Mouse (Mus musculus): ENCODE data around the gene Pawr. TPM values are rescaled to one million over a fixed set of nuclear protein-coding genes. Genes with fewer than 3 reads are reported as not detected.
A peak's percentile ranks its signal among the peaks of the same experiment; 100 is the strongest.

The Pawr gene
- polyA plus RNA-seq, 1 experiment from 2014 or later: 7.6 TPM

DNA sequence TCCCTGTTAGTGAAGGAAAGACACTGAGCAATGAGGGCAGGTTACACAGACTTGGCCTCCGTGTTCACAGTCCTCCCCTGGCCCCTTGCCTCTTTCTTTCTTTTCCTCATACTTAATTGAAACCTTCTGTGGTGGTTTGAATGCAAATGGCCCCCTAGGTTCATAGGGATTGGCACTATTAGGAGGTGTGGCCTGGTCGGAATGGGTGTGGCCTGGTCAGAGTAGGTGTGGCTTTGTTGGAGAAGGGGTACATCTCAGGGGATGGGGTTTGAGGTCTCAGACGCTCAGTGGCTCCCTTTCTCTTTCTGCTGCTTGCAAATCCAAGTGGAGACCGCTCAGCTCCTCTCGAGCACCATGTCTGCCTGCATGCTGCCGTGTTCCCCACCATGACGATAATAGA lies 37.2 kb upstream of the Pawr start:
- H3K27ac ChIP-seq (replicated peaks): no peak overlapping the region; the same call in 1 of the 2 replicates
- DNase-seq (ENCODE audit: low spot score): no peak
- WGBS: 83% methylated on average over 7 of the region's 7 CpGs
- H3K36me3 ChIP-seq (replicated peaks): no peaks in the 10 kb centered on the region
- H3K9me3 ChIP-seq: no peaks in the 10 kb centered on the region
- 0 out of 2 replicates have a peak, but pooled peaks cover 3% of the 10 kb centered on the region for H3K4me1 ChIP-seq
- H3K27me3 ChIP-seq (replicated peaks; ENCODE audit: low read depth, poor library complexity, severe bottlenecking): no peaks in the 10 kb centered on the region
- H3K4me3 ChIP-seq: no peak overlapping the region

GRCm38 (mm10) chr10:108296446-108296845 lies 35.5 kb upstream of the Pawr start:
- Histone ChIP-seq H3K4me1 (0 out of 2 replicates have a peak, but pooled peaks cover 3% of the 10 kb centered on the region), H3K27ac (replicated peaks) (no peak overlapping the region), H3K27me3 (replicated peaks; ENCODE audit: low read depth, poor library complexity, severe bottlenecking) (no peaks in the 10 kb centered on the region), H3K4me3 (no peak overlapping the region), H3K36me3 (replicated peaks) (no peaks in the 10 kb centered on the region), H3K9me3 (no peaks in the 10 kb centered on the region)
- 90% methylated on average over 7 of the region's 7 CpGs for WGBS
- no peak for DNase-seq (ENCODE audit: low spot score)

GRCm38 (mm10) chr10:108298261-108298660 lies 33.7 kb upstream of the Pawr start:
- Histone ChIP-seq H3K36me3 (replicated peaks) (no peaks in the 10 kb centered on the region), H3K4me1 (0 out of 2 replicates have a peak, but pooled peaks cover 3% of the 10 kb centered on the region), H3K27ac (replicated peaks) (no peak overlapping the region), H3K9me3 (no peaks in the 10 kb centered on the region), H3K27me3 (replicated peaks; ENCODE audit: low read depth, poor library complexity, severe bottlenecking) (no peaks in the 10 kb centered on the region), H3K4me3 (no peak overlapping the region)
- no peak for DNase-seq (ENCODE audit: low spot score)
- WGBS: 93% methylated on average over 13 of the region's 13 CpGs

DNA sequence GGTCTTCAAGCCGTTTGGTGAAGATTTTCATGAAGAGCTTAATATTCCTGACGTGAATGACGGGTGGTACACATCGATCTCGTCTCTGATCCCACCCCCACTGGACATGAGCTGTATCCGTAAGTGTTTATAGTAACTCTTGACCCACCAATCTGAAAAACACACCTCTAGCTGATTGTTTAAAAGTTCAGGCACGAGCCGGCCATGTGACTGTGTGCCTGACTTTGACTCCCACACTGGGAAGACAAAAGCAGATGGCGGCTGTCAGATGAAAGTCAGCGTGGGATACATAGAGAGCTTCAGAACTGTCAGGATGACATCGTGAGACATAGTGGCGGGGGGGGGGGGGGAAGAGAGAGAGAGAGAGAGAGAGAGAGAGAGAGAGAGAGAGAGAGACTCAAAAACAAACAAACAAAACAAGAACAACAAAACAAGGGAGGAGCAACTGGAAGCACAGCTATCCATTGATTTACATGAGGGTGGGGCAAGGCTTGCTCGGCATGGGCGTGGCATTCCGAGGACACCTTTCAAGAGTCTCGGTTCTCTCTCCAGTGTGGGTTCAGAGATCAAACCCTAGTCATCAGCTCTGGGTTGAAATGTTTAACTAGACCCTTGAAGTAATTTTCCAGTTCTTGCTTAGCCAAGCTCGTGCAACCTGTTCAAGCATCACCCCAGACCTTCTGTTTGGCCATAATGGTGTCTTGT lies 32.9 kb upstream of the Pawr start:
- Histone ChIP-seq H3K9me3 (no peaks in the 10 kb centered on the region), H3K36me3 (replicated peaks) (no peaks in the 10 kb centered on the region), H3K27me3 (replicated peaks; ENCODE audit: low read depth, poor library complexity, severe bottlenecking) (no peaks in the 10 kb centered on the region), H3K4me3 (no peak overlapping the region), H3K27ac (replicated peaks) (no peak overlapping the region), H3K4me1 (0 out of 2 replicates have a peak, but pooled peaks cover 3% of the 10 kb centered on the region)
- 87% methylated on average over 16 of the region's 17 CpGs for WGBS
- no peak for DNase-seq (ENCODE audit: low spot score)

- Histone ChIP-seq H3K4me3 (no peak overlapping the region), H3K9me3 (no peaks in the 10 kb centered on the region)
These were observed 32.1 kb upstream of the Pawr start for GRCm38 (mm10) chr10:108299828-108300227.

GRCm38 (mm10) chr10:108300843-108301242 lies 31.1 kb upstream of the Pawr start:
- Histone ChIP-seq H3K4me1 (no peaks in the 10 kb centered on the region), H3K36me3 (replicated peaks) (no peaks in the 10 kb centered on the region), H3K27me3 (replicated peaks; ENCODE audit: low read depth, poor library complexity, severe bottlenecking) (no peaks in the 10 kb centered on the region), H3K27ac (replicated peaks) (no peak overlapping the region), H3K9me3 (no peaks in the 10 kb centered on the region), H3K4me3 (no peak overlapping the region)
- WGBS: 13% methylated on average over 19 of the region's 19 CpGs
- peak; percentile 85 for DNase-seq (ENCODE audit: low spot score)

More at GRCm38 (mm10) chr10:108299828-108300227, 32.1 kb upstream of the Pawr start:
- DNase-seq (ENCODE audit: low spot score): no peak
- Histone ChIP-seq H3K27me3 (replicated peaks; ENCODE audit: low read depth, poor library complexity, severe bottlenecking) (no peaks in the 10 kb centered on the region), H3K4me1 (no peaks in the 10 kb centered on the region), H3K27ac (replicated peaks) (no peak overlapping the region), H3K36me3 (replicated peaks) (no peaks in the 10 kb centered on the region)
- WGBS: 80% methylated on average over 11 of the region's 11 CpGs

GRCm38 (mm10) chr10:108307772-108308171 lies 24.1 kb upstream of the Pawr start:
- Histone ChIP-seq H3K4me1 (no peaks in the 10 kb centered on the region), H3K9me3 (no peaks in the 10 kb centered on the region), H3K27ac (replicated peaks) (no peak overlapping the region), H3K4me3 (no peak overlapping the region), H3K27me3 (replicated peaks; ENCODE audit: low read depth, poor library complexity, severe bottlenecking) (no peaks in the 10 kb centered on the region), H3K36me3 (replicated peaks) (no peaks in the 10 kb centered on the region)
- WGBS: 69% methylated on average over 11 of the region's 11 CpGs
- no peak for DNase-seq (ENCODE audit: low spot score)

- H3K4me1 ChIP-seq: no peaks in the 10 kb centered on the region
- no peaks in the 10 kb centered on the region for H3K9me3 ChIP-seq
- H3K27me3 ChIP-seq (replicated peaks; ENCODE audit: low read depth, poor library complexity, severe bottlenecking): no peaks in the 10 kb centered on the region
- WGBS: 87% methylated on average over 5 of the region's 5 CpGs
- H3K36me3 ChIP-seq (replicated peaks): no peaks in the 10 kb centered on the region
- H3K27ac ChIP-seq (replicated peaks): no peak overlapping the region
- no peak for DNase-seq (ENCODE audit: low spot score)
- no peak overlapping the region for H3K4me3 ChIP-seq
These were observed 21.7 kb upstream of the Pawr start for GRCm38 (mm10) chr10:108310195-108310594.

GRCm38 (mm10) chr10:108311396-108311795 lies 20.5 kb upstream of the Pawr start:
- DNase-seq (ENCODE audit: low spot score): no peak
- Histone ChIP-seq H3K4me1 (no peaks in the 10 kb centered on the region), H3K4me3 (no peak overlapping the region), H3K9me3 (no peaks in the 10 kb centered on the region), H3K27ac (replicated peaks) (no peak overlapping the region), H3K27me3 (replicated peaks; ENCODE audit: low read depth, poor library complexity, severe bottlenecking) (no peaks in the 10 kb centered on the region), H3K36me3 (replicated peaks) (no peaks in the 10 kb centered on the region)
- WGBS: 91% methylated on average over 3 of the region's 3 CpGs

GRCm38 (mm10) chr10:108313845-108314244 lies 18.1 kb upstream of the Pawr start:
- 70% methylated on average over 6 of the region's 6 CpGs for WGBS
- Histone ChIP-seq H3K27me3 (replicated peaks; ENCODE audit: low read depth, poor library complexity, severe bottlenecking) (no peaks in the 10 kb centered on the region), H3K4me1 (no peaks in the 10 kb centered on the region), H3K9me3 (no peaks in the 10 kb centered on the region), H3K36me3 (replicated peaks) (no peaks in the 10 kb centered on the region), H3K27ac (replicated peaks) (no peak overlapping the region), H3K4me3 (no peak overlapping the region)
- no peak for DNase-seq (ENCODE audit: low spot score)

GRCm38 (mm10) chr10:108314396-108314795 lies 17.5 kb upstream of the Pawr start:
- no peak overlapping the region for H3K4me3 ChIP-seq
- no peak for DNase-seq (ENCODE audit: low spot score)
- no peak overlapping the region for H3K27ac ChIP-seq (replicated peaks)
- WGBS: 93% methylated on average over 8 of the region's 8 CpGs
- H3K36me3 ChIP-seq (replicated peaks): no peaks in the 10 kb centered on the region
- H3K9me3 ChIP-seq: no peaks in the 10 kb centered on the region
- no peaks in the 10 kb centered on the region for H3K4me1 ChIP-seq
- H3K27me3 ChIP-seq (replicated peaks; ENCODE audit: low read depth, poor library complexity, severe bottlenecking): no peaks in the 10 kb centered on the region

- no peaks in the 10 kb centered on the region for H3K36me3 ChIP-seq (replicated peaks)
- H3K4me1 ChIP-seq: no peaks in the 10 kb centered on the region
- H3K27ac ChIP-seq (replicated peaks): no peak overlapping the region
- whole genome bisulfite sequencing: 96% methylated on average over 7 of the region's 7 CpGs
- no peaks in the 10 kb centered on the region for H3K27me3 ChIP-seq (replicated peaks; ENCODE audit: low read depth, poor library complexity, severe bottlenecking)
- no peaks in the 10 kb centered on the region for H3K9me3 ChIP-seq
- no peak overlapping the region for H3K4me3 ChIP-seq
- no peak for DNase-seq (ENCODE audit: low spot score)
These were observed 16.7 kb upstream of the Pawr start for GRCm38 (mm10) chr10:108315236-108315635.

GRCm38 (mm10) chr10:108328356-108328755 lies 3.6 kb upstream of the Pawr start:
- no peak for DNase-seq (ENCODE audit: low spot score)
- Histone ChIP-seq H3K9me3 (no peaks in the 10 kb centered on the region), H3K27me3 (replicated peaks; ENCODE audit: low read depth, poor library complexity, severe bottlenecking) (peaks cover 20% of the 10 kb centered on the region), H3K36me3 (replicated peaks) (no peaks in the 10 kb centered on the region), H3K4me1 (peaks cover 13% of the 10 kb centered on the region), H3K27ac (replicated peaks) (no peak overlapping the region), H3K4me3 (no peak overlapping the region)
- WGBS: 92% methylated on average over 7 of the region's 7 CpGs

All from embryonic facial prominence, embryonic 10.5 days (tissue).